Mouse (Mus musculus) T-helper 1 cell (primary cell): Measurements from ENCODE around the gene Adam19.

Experiments used
- in situ Hi-C: fragments of 300-600 bp; cut with MboI, MseI; formaldehyde crosslinking; loops from one replicate; pipeline ENCODE4 v1.15.1; 2025; ENCODE audit warnings: high pct_unique_total_duplicates

Gene Adam19

GRCm38 (mm10) chr11:46097062-46097461, 41.3 kb downstream of the Adam19 start:
- in situ Hi-C loops = no loop called here

DNA sequence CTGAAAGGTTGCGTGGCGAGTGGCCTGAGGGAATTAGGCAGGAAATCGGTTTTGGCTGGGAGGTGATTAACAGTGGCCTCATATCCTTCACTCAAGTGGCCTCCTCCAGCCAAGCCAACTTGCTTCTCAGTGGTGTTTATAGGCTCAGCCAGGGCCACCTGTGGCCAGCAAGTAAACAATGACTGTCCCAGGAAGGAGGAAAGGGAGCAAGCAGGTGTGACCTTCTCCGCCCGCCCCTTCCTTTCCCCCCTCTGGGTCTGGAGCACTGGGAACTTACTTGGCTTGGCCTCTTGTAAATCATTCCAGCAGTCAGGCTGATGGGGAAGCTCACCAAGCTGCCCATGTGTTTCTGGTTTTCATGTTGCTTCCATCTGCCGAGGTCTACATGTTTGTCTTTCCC, 46.3 kb downstream of the Adam19 start:
- in situ Hi-C loops = no loop called here

DNA sequence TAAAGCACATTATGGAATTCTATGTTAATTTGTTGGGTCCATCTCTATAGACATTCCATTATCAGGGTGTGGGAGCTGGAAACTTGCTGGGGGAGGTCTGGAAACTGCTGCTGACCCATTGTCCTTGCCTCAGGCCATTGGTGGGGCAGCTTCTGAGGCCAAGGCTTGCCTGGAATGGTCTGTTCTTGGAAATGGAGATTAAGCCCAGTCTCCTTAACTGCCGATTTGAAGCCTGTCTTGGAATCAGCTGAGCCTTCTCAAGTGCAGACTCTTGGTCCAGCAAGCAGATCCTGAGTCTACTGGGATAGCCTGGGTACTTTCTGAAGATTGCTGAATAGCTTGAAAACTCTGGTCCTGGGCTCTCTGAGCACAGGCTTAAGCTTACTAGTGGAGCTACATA, 51.3 kb downstream of the Adam19 start:
- in situ Hi-C loops = no loop called here

- in situ Hi-C loops = no loop called here
Observed at GRCm38 (mm10) chr11:46109206-46109605, 53.4 kb downstream of the Adam19 start.

GRCm38 (mm10) chr11:46110156-46110944, 54.6 kb downstream of the Adam19 start:
- in situ Hi-C loops = loop anchor here (10.0 kb wide), 1 partner anchor 64 kb away; no protein-coding TSS in a partner anchor

DNA sequence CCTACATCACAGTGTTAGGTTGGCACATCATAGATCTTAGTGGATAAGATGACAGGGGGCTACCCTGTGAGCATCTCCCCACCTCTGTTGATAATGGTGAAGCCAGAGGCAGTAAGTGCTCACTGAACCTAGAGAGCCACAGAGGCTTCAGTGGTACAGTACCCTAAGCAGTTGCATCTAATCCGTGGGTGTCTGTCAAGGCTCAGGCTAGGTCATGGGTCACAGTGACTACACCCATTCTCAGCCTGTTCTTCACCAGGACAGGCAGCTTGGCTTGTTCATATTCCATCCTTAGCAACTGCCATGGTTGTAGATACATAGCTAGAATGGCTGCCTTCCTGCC, 55.1 kb downstream of the Adam19 start:
- in situ Hi-C loops = loop anchor here (10.0 kb wide), 1 partner anchor 64 kb away; no protein-coding TSS in a partner anchor

DNA sequence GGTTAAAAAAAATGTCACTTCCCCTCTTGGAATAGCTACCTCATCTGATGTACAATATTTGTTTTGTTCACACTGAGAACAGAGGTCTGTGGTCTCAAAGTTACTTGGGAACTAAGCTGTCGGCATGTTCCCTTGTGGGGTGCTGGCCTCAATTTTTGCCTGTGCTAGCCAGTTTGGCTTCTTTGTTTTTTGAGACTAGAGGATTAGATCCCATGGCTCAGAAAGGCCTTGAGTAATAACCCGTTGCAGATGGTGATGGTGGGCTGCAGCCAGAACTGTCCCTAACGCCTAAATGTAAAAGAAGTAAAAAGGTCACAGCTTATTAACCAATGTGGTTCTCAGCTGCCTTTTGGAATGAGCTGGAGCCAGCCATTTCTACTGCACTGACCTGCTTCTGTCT, 57.4 kb downstream of the Adam19 start:
- in situ Hi-C loops = loop anchor here (10.0 kb wide), 1 partner anchor 62 kb away; no protein-coding TSS in a partner anchor

- in situ Hi-C loops = loop anchor here (10.0 kb wide), 1 partner anchor 61 kb away; no protein-coding TSS in a partner anchor
Observed at GRCm38 (mm10) chr11:46114221-46114620, 58.4 kb downstream of the Adam19 start.

DNA sequence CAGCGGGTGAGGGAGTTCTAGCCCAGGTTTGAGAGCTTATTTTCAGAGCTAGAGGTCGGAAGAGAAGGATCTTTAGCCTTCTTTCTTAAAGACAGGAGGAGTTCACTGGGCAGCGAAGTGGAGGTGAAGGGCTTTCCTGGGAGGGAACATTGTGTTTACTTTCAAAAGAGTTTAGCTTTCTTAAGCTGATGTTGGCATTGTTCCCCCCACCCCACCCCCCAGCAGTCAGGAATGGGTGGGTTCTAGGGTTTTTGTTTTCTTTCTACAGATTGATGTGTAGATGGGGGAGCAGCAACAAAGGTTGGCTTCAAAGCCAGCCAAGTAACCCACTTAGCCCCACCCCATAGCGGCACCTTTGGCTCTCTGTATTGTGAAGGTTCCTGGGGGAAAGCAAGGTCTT, 59.2 kb downstream of the Adam19 start:
- in situ Hi-C loops = loop anchor here (5.0 to 10.0 kb wide), 2 partner anchors 53 to 60 kb away; no protein-coding TSS in a partner anchor

DNA sequence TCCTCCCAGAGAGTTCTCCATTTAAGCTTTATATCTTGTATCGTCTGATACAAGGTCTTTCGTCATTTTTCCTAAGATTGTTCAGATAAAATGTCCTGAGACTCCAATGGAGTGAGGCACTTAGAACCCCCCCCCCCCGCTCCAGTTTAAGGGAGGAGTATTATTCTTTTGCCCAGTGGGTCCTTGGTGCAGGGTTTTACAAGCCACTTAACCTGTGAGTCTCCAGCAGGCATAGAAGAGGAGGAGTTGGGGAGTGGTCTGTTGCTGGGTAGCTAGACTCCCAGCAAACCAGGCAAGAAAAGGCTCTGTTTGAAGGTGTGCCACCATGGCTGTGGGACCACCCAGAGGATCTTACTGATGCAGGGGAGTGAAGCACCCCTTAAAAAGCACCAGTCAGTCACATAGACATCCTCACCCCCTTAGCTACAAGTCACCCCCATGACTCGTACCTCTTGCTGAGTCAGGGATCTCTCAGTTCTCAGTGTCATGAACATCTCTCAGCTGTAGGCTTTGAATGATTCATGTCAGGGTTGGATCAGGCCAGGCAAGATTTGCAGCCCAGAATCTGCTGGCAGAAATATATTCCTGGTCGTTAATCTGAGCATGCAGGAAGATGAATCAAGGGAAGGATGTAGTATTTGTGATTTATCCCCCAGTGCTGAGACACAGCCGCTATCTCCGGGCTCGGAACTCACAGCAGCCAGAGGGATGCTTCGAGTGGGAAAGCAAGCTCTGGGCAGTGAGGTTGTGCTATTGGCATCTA, 59.8 kb downstream of the Adam19 start:
- in situ Hi-C loops = loop anchor here (5.0 to 10.0 kb wide), 2 partner anchors 53 to 59 kb away; no protein-coding TSS in a partner anchor

DNA sequence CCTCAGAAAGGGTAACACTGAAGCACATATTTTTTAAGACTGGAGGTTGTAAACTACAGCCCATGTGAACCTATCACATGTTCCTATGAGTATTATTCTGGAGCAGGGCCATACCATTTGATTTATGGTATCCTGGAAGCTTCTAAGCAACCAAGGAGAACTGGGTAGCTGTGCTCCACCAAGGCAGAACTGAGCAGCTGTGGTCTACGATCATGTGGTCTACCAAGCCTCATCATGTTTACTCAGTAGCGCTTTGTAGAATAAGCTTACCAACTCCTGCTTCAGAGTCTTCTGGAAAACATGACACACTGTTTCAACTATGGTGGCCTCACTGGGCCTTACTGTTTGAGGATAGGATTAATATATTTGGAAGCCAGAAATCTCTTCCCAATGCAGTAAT, 60.7 kb downstream of the Adam19 start:
- in situ Hi-C loops = loop anchor here (5.0 to 10.0 kb wide), 2 partner anchors 54 to 58 kb away; no protein-coding TSS in a partner anchor

GRCm38 (mm10) chr11:46119624-46120023, 63.8 kb downstream of the Adam19 start:
- in situ Hi-C loops = loop anchor here (5.0 to 10.0 kb wide), 2 partner anchors 55 to 57 kb away; no protein-coding TSS in a partner anchor

DNA sequence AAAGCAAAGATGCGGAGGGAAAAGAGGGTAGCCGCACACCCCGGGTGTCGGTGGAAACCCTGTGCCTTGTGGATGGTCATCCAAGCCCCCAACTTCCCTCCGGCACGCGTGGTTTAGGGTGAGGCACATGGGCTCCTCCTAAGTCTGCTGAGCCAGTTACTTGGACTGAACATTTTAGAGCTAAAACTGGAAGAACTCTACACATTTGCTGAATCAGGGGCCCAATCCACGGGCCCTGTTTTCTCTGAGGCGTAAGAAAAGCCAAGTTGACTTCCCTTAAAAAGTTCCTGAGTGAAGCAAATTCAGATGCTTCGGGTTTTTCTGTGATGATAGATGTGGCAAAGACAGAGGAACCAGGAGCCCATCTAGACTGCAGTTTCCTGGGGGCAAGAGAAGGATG, 64.3 kb downstream of the Adam19 start:
- in situ Hi-C loops = no loop called here

DNA sequence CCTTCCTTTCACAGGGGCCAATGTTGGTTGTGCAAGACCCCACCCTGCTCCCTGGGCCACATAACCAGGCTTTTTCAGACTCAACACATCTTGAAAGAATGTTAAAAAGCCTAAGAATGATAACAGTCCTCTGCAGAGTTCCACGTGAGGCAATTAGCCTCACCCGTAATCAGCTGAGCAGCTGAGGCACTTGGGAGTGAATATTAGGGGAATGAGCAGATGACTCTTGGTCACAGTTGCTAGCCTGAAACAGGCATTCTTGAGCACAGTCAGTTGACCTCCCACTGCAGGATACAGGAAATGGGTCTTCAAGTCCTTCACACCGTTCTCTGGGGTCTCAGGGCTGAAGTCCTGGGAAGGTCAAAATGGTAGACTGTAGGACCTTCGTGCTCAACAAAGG, 65.9 kb downstream of the Adam19 start:
- in situ Hi-C loops = no loop called here

DNA sequence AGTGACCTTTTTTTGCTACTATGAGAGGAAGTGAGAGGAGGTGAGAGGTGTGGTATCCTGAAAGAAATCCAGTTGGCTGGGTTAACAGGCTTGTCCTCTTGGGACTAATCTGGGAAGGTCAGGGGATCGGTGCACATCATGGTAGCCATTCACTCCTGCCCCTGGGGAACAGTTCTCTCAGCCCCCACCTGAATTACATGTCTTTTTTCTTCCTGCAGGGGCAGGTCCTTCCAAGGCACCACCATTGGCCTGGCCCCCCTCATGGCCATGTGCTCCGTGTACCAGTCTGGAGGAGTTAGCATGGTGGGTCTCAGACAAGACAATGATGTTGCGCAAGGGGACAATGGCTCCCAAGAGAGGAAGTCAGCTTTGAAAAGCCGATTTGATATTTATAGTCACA, 67.1 kb downstream of the Adam19 start:
- in situ Hi-C loops = no loop called here

DNA sequence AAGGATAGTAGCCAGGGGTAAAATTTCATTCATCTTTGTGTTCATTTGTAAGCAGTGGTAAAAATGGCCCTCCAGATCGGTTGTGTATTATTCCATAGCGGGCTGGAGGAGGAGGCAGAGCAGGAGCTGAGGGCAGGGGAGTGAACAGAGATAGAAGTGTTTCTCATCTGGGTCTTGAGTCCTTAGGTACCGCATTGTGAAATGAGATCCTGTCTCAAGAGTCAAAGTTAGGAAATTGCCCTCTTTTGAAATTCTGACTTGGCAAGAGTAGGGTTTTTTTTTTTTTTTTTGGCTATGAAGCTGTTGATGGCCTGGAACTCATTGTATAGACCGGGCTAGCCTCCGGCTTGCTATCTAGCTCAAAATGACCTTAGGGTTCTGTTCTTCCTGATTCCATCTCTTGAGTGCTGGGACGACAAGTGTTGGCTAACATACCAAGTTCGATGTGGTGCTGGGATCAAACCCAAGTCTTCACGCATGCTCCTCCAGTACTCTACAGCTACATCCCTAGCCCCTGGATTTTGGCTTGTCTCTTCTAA, 67.6 kb downstream of the Adam19 start:
- in situ Hi-C loops = no loop called here

- in situ Hi-C loops = no loop called here
Observed at GRCm38 (mm10) chr11:46125093-46125834, 69.5 kb downstream of the Adam19 start.

GRCm38 (mm10) chr11:46125835-46126229, 70.0 kb downstream of the Adam19 start:
- in situ Hi-C loops = no loop called here

- in situ Hi-C loops = no loop called here
Observed at GRCm38 (mm10) chr11:46126317-46126716, 70.5 kb downstream of the Adam19 start.

DNA sequence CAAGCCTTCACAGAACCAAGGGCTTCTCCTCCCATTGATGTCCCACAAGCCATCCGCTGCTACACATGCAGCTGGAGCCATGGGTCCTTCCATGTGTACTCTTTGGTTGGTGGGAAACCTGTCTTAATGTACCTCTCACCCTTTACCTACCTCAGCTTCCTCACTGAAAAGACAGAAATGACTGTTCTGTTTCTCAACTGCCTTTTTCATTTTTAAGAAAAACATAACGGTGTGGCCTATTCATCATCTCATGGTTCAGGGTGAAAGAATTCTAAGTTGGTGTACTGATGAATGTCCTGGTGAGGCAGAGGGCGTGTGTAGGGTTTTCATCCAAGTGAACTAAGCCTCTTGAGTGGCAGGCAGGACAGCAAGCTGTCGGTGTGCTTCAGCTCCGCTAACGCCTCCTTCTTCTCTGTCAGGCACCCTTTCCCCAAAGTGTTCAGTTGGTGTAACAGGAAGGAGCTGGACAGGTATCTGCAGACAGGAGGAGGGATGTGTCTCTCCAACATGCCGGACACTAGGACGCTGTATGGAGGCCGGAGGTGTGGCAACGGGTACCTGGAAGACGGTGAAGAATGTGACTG, 71.1 kb downstream of the Adam19 start:
- in situ Hi-C loops = no loop called here
